Mouse (Mus musculus) bone marrow macrophage, adult 2 months (primary cell): ENCODE data around the gene Saa4. TPM values are rescaled to one million over a fixed set of nuclear protein-coding genes. Genes with fewer than 3 reads are reported as not detected.
A peak's percentile ranks its signal among the peaks of the same experiment; 100 is the strongest.

ENCODE experiments used
- H3K27ac ChIP-seq: 2 replicates; pipeline ENCODE4 v1.5.1; 2012; ENCODE audit warnings: low read depth, low read length; ENCODE audit not compliant: insufficient read depth
- H3K4me1 ChIP-seq: 2 replicates; pipeline ENCODE4 v1.6.1; 2012; ENCODE audit warnings: low read length; ENCODE audit not compliant: control insufficient read depth, insufficient read depth
- H3K4me3 ChIP-seq: 2 replicates; pipeline ENCODE4 v1.5.1; 2012; ENCODE audit warnings: mild to moderate bottlenecking, low read length, moderate library complexity; ENCODE audit not compliant: insufficient read depth
- CTCF ChIP-seq: IDR thresholded peaks from 2 replicates; pipeline ENCODE4 v1.5.1; 2012; ENCODE audit warnings: low read depth, mild to moderate bottlenecking, low read length, moderate library complexity
- POLR2A ChIP-seq: IDR thresholded peaks from 2 replicates; pipeline ENCODE4 v1.6.1; 2012; ENCODE audit warnings: mild to moderate bottlenecking, low read depth, low read length, borderline replicate concordance
- polyA plus RNA-seq: library from polyadenylated mRNA; stranded (reverse); fragments of >200 nt; gene quantifications from 2 replicates; pipeline ENCODE4 v1.2.4, GENCODE M21; 2012; ENCODE audit not compliant: missing spikeins, insufficient read depth, insufficient read length

Gene Saa4
- polyA plus RNA-seq, 1 experiment, result not detected

- H3K4me1 ChIP-seq, result peaks cover 24% of the 10 kb centered on the region
- H3K4me3 ChIP-seq, result no peak overlapping the region
- TF ChIP-seq CTCF (no peak), POLR2A (no peak)
- H3K27ac ChIP-seq, result no peak overlapping the region
These were observed 6.4 kb upstream of the Saa4 start for GRCm38 (mm10) chr7:46738561-46739460.

- no peak for TF ChIP-seq POLR2A
- TF ChIP-seq CTCF, result no peak
- Histone ChIP-seq H3K4me1 (peaks cover 24% of the 10 kb centered on the region), H3K27ac (peak overlapping the region; percentile 70), H3K4me3 (no peak overlapping the region)
These were observed 2.6 kb upstream of the Saa4 start for GRCm38 (mm10) chr7:46734983-46735382.

GRCm38 (mm10) chr7:46727584-46727983, 4.8 kb downstream of the Saa4 start:
- TF ChIP-seq POLR2A, result no peak
- no peak for TF ChIP-seq CTCF
- no peak overlapping the region for H3K27ac ChIP-seq

GRCm38 (mm10) chr7:46724396-46724795, 8.0 kb downstream of the Saa4 start:
- peaks cover 31% of the 10 kb centered on the region for H3K4me1 ChIP-seq
- H3K27ac ChIP-seq, result no peak overlapping the region
- no peak for TF ChIP-seq CTCF
- no peak for TF ChIP-seq POLR2A
- H3K4me3 ChIP-seq, result no peak overlapping the region

More at GRCm38 (mm10) chr7:46727584-46727983, 4.8 kb downstream of the Saa4 start:
- no peak overlapping the region for H3K4me3 ChIP-seq
- peaks cover 17% of the 10 kb centered on the region for H3K4me1 ChIP-seq

- no peak for TF ChIP-seq CTCF
- no peak for TF ChIP-seq POLR2A
- Histone ChIP-seq H3K4me3 (no peak overlapping the region), H3K27ac (no peak overlapping the region)
These were observed 8.6 kb downstream of the Saa4 start for GRCm38 (mm10) chr7:46723849-46724248.

GRCm38 (mm10) chr7:46723354-46723753, 9.0 kb downstream of the Saa4 start:
- Histone ChIP-seq H3K4me3 (no peak overlapping the region), H3K27ac (no peak overlapping the region), H3K4me1 (peaks cover 42% of the 10 kb centered on the region)
- TF ChIP-seq CTCF, result no peak
- no peak for TF ChIP-seq POLR2A

More at GRCm38 (mm10) chr7:46723849-46724248, 8.6 kb downstream of the Saa4 start:
- H3K4me1 ChIP-seq, result peaks cover 37% of the 10 kb centered on the region

- H3K4me3 ChIP-seq, result no peak overlapping the region
- no peak overlapping the region for H3K27ac ChIP-seq
- H3K4me1 ChIP-seq, result peaks cover 63% of the 10 kb centered on the region
- no peak for TF ChIP-seq CTCF
- no peak for TF ChIP-seq POLR2A
These were observed 11.9 kb downstream of the Saa4 start for GRCm38 (mm10) chr7:46720460-46720859.

GRCm38 (mm10) chr7:46719526-46719925, 12.9 kb downstream of the Saa4 start:
- TF ChIP-seq CTCF, result no peak
- no peak for TF ChIP-seq POLR2A
- H3K4me1 ChIP-seq, result peaks cover 69% of the 10 kb centered on the region
- H3K4me3 ChIP-seq, result no peak overlapping the region
- peak overlapping the region; percentile 20 for H3K27ac ChIP-seq

GRCm38 (mm10) chr7:46718591-46719270, 13.7 kb downstream of the Saa4 start:
- TF ChIP-seq POLR2A (no peak), CTCF (no peak)

GRCm38 (mm10) chr7:46716897-46717296, 15.5 kb downstream of the Saa4 start:
- Histone ChIP-seq H3K4me3 (no peak overlapping the region), H3K4me1 (peaks cover 68% of the 10 kb centered on the region), H3K27ac (peak overlapping the region; percentile 40)
- TF ChIP-seq CTCF, result no peak

More at GRCm38 (mm10) chr7:46718591-46719270, 13.7 kb downstream of the Saa4 start:
- Histone ChIP-seq H3K4me3 (no peak overlapping the region), H3K27ac (no peak overlapping the region), H3K4me1 (peaks cover 61% of the 10 kb centered on the region)
